Mouse (Mus musculus): Measurements from ENCODE around the gene Ripor2.
"Not testable (repeated sequence)": the region's sequence is repeated elsewhere in the genome, so short reads cannot be mapped to it uniquely, and the experiment has no call there.

The Ripor2 gene

GRCm38 (mm10) chr13:24759451-24759850, 177.5 kb downstream of the Ripor2 start:
- DNase-seq (ENCODE audit: extremely low read depth, insufficient read length, low spot score) = no peak

GRCm38 (mm10) chr13:24760351-24760870, 178.4 kb downstream of the Ripor2 start:
- DNase-seq (ENCODE audit: extremely low read depth, insufficient read length, low spot score) = no peak

GRCm38 (mm10) chr13:24761083-24761402, 179.1 kb downstream of the Ripor2 start:
- DNase-seq (ENCODE audit: extremely low read depth, insufficient read length, low spot score) = no peak

- peak; percentile 97 for DNase-seq (ENCODE audit: extremely low read depth, insufficient read length, low spot score)
These were observed 179.6 kb downstream of the Ripor2 start, which contains the start of gene Gmnn for GRCm38 (mm10) chr13:24761403-24762227. Gmnn (minus strand) TSS chr13:24761923.

GRCm38 (mm10) chr13:24762254-24762653, 180.3 kb downstream of the Ripor2 start:
- DNase-seq (ENCODE audit: extremely low read depth, insufficient read length, low spot score) = no peak

GRCm38 (mm10) chr13:24767809-24768208, 185.8 kb downstream of the Ripor2 start:
- not testable (repeated sequence) for DNase-seq (ENCODE audit: extremely low read depth, insufficient read length, low spot score)

- peak; percentile 37 for DNase-seq (ENCODE audit: extremely low read depth, insufficient read length, low spot score)
These were observed 189.5 kb downstream of the Ripor2 start for GRCm38 (mm10) chr13:24771482-24771881.

GRCm38 (mm10) chr13:24776146-24776844, 194.3 kb downstream of the Ripor2 start:
- DNase-seq (ENCODE audit: extremely low read depth, insufficient read length, low spot score) = peak; percentile 44

- no peak for DNase-seq (ENCODE audit: extremely low read depth, insufficient read length, low spot score)
These were observed 196.0 kb downstream of the Ripor2 start for GRCm38 (mm10) chr13:24778026-24778425.

GRCm38 (mm10) chr13:24778706-24779380, 196.9 kb downstream of the Ripor2 start:
- DNase-seq (ENCODE audit: extremely low read depth, insufficient read length, low spot score) = no peak

GRCm38 (mm10) chr13:24781916-24782315, 199.9 kb downstream of the Ripor2 start:
- no peak for DNase-seq (ENCODE audit: extremely low read depth, insufficient read length, low spot score)

Measured in 3134 (cell line).